Mouse (Mus musculus): ENCODE measurements at regions not wholly inside any gene's neighbourhood (a gene's known extent, or its start where the extent isn't known, plus 50 kb on each side); places are given as distances from the start of the nearest gene placed in this dataset.

GRCm38 (mm10) chr14:47823182-47823581, 174.9 kb downstream of the Ktn1 start:
- H3K27me3 ChIP-seq (ENCODE audit: insufficient read depth, low read length): no peaks in the 10 kb centered on the region
- peak; percentile 46; the same call in 1 of the 2 replicates for ATAC-seq (ENCODE audit: low FRiP score, low TSS enrichment)
- no peak overlapping the region for H3K4me2 ChIP-seq (replicated peaks; ENCODE audit: low read depth, low read length)
- no peaks in the 10 kb centered on the region for H3K36me3 ChIP-seq (ENCODE audit: insufficient read depth, low read length)
- H3K9ac ChIP-seq (replicated peaks; ENCODE audit: low read length): no peak overlapping the region
- H3K4me3 ChIP-seq (ENCODE audit: low read length): no peak overlapping the region
- H3K27ac ChIP-seq (ENCODE audit: low read length): no peak overlapping the region
- 36% methylated on average over 9 of the region's 9 CpGs for WGBS
- H3K9me3 ChIP-seq (ENCODE audit: low read length): no peaks in the 10 kb centered on the region
- H3K4me1 ChIP-seq (ENCODE audit: insufficient read depth, low read length): peaks cover 7% of the 10 kb centered on the region; the same call in 1 of the 2 replicates

GRCm38 (mm10) chr14:47823696-47824095, 175.4 kb downstream of the Ktn1 start:
- Histone ChIP-seq H3K27ac (ENCODE audit: low read length) (no peak overlapping the region), H3K9me3 (ENCODE audit: low read length) (no peaks in the 10 kb centered on the region), H3K9ac (replicated peaks; ENCODE audit: low read length) (no peak overlapping the region), H3K4me2 (replicated peaks; ENCODE audit: low read depth, low read length) (no peak overlapping the region), H3K36me3 (ENCODE audit: insufficient read depth, low read length) (no peaks in the 10 kb centered on the region), H3K27me3 (ENCODE audit: insufficient read depth, low read length) (no peaks in the 10 kb centered on the region), H3K4me1 (ENCODE audit: insufficient read depth, low read length) (peaks cover 7% of the 10 kb centered on the region; the same call in 1 of the 2 replicates), H3K4me3 (ENCODE audit: low read length) (no peak overlapping the region)
- peak; percentile 44; the same call in 1 of the 2 replicates for ATAC-seq (ENCODE audit: low FRiP score, low TSS enrichment)
- WGBS: 60% methylated on average over 8 of the region's 8 CpGs

- Histone ChIP-seq H3K9me3 (ENCODE audit: low read length) (no peaks in the 10 kb centered on the region), H3K9ac (replicated peaks; ENCODE audit: low read length) (no peak overlapping the region), H3K27ac (ENCODE audit: low read length) (no peak overlapping the region), H3K27me3 (ENCODE audit: insufficient read depth, low read length) (no peaks in the 10 kb centered on the region), H3K36me3 (ENCODE audit: insufficient read depth, low read length) (no peaks in the 10 kb centered on the region), H3K4me1 (ENCODE audit: insufficient read depth, low read length) (peaks cover 7% of the 10 kb centered on the region; the same call in 1 of the 2 replicates), H3K4me2 (replicated peaks; ENCODE audit: low read depth, low read length) (no peak overlapping the region), H3K4me3 (ENCODE audit: low read length) (no peak overlapping the region)
- ATAC-seq (ENCODE audit: low FRiP score, low TSS enrichment): no peak
- WGBS: 79% methylated on average over 3 of the region's 3 CpGs
These were observed 177.3 kb downstream of the Ktn1 start for GRCm38 (mm10) chr14:47825446-47825956.

GRCm38 (mm10) chr14:47826545-47826944, 178.3 kb downstream of the Ktn1 start:
- Histone ChIP-seq H3K9ac (replicated peaks; ENCODE audit: low read length) (no peak overlapping the region), H3K9me3 (ENCODE audit: low read length) (no peaks in the 10 kb centered on the region), H3K36me3 (ENCODE audit: insufficient read depth, low read length) (no peaks in the 10 kb centered on the region), H3K27me3 (ENCODE audit: insufficient read depth, low read length) (no peaks in the 10 kb centered on the region), H3K4me2 (replicated peaks; ENCODE audit: low read depth, low read length) (no peak overlapping the region), H3K27ac (ENCODE audit: low read length) (no peak overlapping the region), H3K4me1 (ENCODE audit: insufficient read depth, low read length) (peaks cover 7% of the 10 kb centered on the region; the same call in 1 of the 2 replicates), H3K4me3 (ENCODE audit: low read length) (no peak overlapping the region)
- no peak for ATAC-seq (ENCODE audit: low FRiP score, low TSS enrichment)
- WGBS: 59% methylated on average over 4 of the region's 4 CpGs

GRCm38 (mm10) chr14:47827623-47828022, 179.4 kb downstream of the Ktn1 start:
- H3K4me1 ChIP-seq (ENCODE audit: insufficient read depth, low read length): peaks cover 7% of the 10 kb centered on the region; the same call in 1 of the 2 replicates
- no peak for ATAC-seq (ENCODE audit: low FRiP score, low TSS enrichment)
- H3K4me3 ChIP-seq (ENCODE audit: low read length): no peak overlapping the region
- H3K27me3 ChIP-seq (ENCODE audit: insufficient read depth, low read length): no peaks in the 10 kb centered on the region
- H3K36me3 ChIP-seq (ENCODE audit: insufficient read depth, low read length): no peaks in the 10 kb centered on the region
- H3K27ac ChIP-seq (ENCODE audit: low read length): no peak overlapping the region
- no peak overlapping the region for H3K4me2 ChIP-seq (replicated peaks; ENCODE audit: low read depth, low read length)
- H3K9me3 ChIP-seq (ENCODE audit: low read length): no peaks in the 10 kb centered on the region
- 81% methylated on average over 2 of the region's 2 CpGs for WGBS
- no peak overlapping the region for H3K9ac ChIP-seq (replicated peaks; ENCODE audit: low read length)

GRCm38 (mm10) chr14:47833696-47834095, 185.4 kb downstream of the Ktn1 start:
- 84% methylated on average over 10 of the region's 10 CpGs for WGBS

GRCm38 (mm10) chr14:47835408-47835807, 187.2 kb downstream of the Ktn1 start:
- Histone ChIP-seq H3K27ac (ENCODE audit: low read length) (no peak overlapping the region), H3K36me3 (ENCODE audit: insufficient read depth, low read length) (no peaks in the 10 kb centered on the region), H3K9me3 (ENCODE audit: low read length) (no peaks in the 10 kb centered on the region), H3K27me3 (ENCODE audit: insufficient read depth, low read length) (no peaks in the 10 kb centered on the region), H3K4me3 (ENCODE audit: low read length) (no peak overlapping the region), H3K4me2 (replicated peaks; ENCODE audit: low read depth, low read length) (no peak overlapping the region), H3K9ac (replicated peaks; ENCODE audit: low read length) (no peak overlapping the region), H3K4me1 (ENCODE audit: insufficient read depth, low read length) (no peaks in the 10 kb centered on the region)
- WGBS: 83% methylated on average over 4 of the region's 4 CpGs
- ATAC-seq (ENCODE audit: low FRiP score, low TSS enrichment): no peak

More at GRCm38 (mm10) chr14:47833696-47834095, 185.4 kb downstream of the Ktn1 start:
- ATAC-seq (ENCODE audit: low FRiP score, low TSS enrichment): no peak
- no peak overlapping the region for H3K9ac ChIP-seq (replicated peaks; ENCODE audit: low read length)
- no peaks in the 10 kb centered on the region for H3K27me3 ChIP-seq (ENCODE audit: insufficient read depth, low read length)
- no peak overlapping the region for H3K27ac ChIP-seq (ENCODE audit: low read length)
- H3K4me2 ChIP-seq (replicated peaks; ENCODE audit: low read depth, low read length): no peak overlapping the region
- no peaks in the 10 kb centered on the region for H3K4me1 ChIP-seq (ENCODE audit: insufficient read depth, low read length)
- no peak overlapping the region for H3K4me3 ChIP-seq (ENCODE audit: low read length)
- H3K9me3 ChIP-seq (ENCODE audit: low read length): no peaks in the 10 kb centered on the region
- H3K36me3 ChIP-seq (ENCODE audit: insufficient read depth, low read length): no peaks in the 10 kb centered on the region

GRCm38 (mm10) chr14:47839493-47840215, 191.4 kb downstream of the Ktn1 start:
- Histone ChIP-seq H3K27ac (ENCODE audit: low read length) (peak overlapping the region; percentile 47; the same call in 1 of the 2 replicates), H3K4me1 (ENCODE audit: insufficient read depth, low read length) (no peaks in the 10 kb centered on the region), H3K4me2 (replicated peaks; ENCODE audit: low read depth, low read length) (no peak overlapping the region), H3K9ac (replicated peaks; ENCODE audit: low read length) (no peak overlapping the region), H3K9me3 (ENCODE audit: low read length) (no peaks in the 10 kb centered on the region), H3K4me3 (ENCODE audit: low read length) (no peak overlapping the region), H3K36me3 (ENCODE audit: insufficient read depth, low read length) (no peaks in the 10 kb centered on the region), H3K27me3 (ENCODE audit: insufficient read depth, low read length) (no peaks in the 10 kb centered on the region)
- ATAC-seq (ENCODE audit: low FRiP score, low TSS enrichment): peak; percentile 59; the same call in 1 of the 2 replicates
- WGBS: 46% methylated on average over 6 of the region's 6 CpGs

GRCm38 (mm10) chr14:47844366-47844765, 196.1 kb downstream of the Ktn1 start:
- Histone ChIP-seq H3K4me1 (ENCODE audit: insufficient read depth, low read length) (no peaks in the 10 kb centered on the region), H3K9me3 (ENCODE audit: low read length) (no peaks in the 10 kb centered on the region), H3K9ac (replicated peaks; ENCODE audit: low read length) (no peak overlapping the region), H3K4me3 (ENCODE audit: low read length) (no peak overlapping the region), H3K36me3 (ENCODE audit: insufficient read depth, low read length) (no peaks in the 10 kb centered on the region), H3K27me3 (ENCODE audit: insufficient read depth, low read length) (no peaks in the 10 kb centered on the region), H3K4me2 (replicated peaks; ENCODE audit: low read depth, low read length) (no peak overlapping the region), H3K27ac (ENCODE audit: low read length) (no peak overlapping the region)
- ATAC-seq (ENCODE audit: low FRiP score, low TSS enrichment): no peak
- 86% methylated on average over 1 of the region's 1 CpGs for WGBS

GRCm38 (mm10) chr14:47848861-47849260, 200.6 kb downstream of the Ktn1 start:
- no peaks in the 10 kb centered on the region for H3K9me3 ChIP-seq (ENCODE audit: low read length)
- no peak overlapping the region for H3K27ac ChIP-seq (ENCODE audit: low read length)
- H3K36me3 ChIP-seq (ENCODE audit: insufficient read depth, low read length): no peaks in the 10 kb centered on the region
- 71% methylated on average over 4 of the region's 4 CpGs for WGBS
- no peaks in the 10 kb centered on the region for H3K4me1 ChIP-seq (ENCODE audit: insufficient read depth, low read length)
- H3K9ac ChIP-seq (replicated peaks; ENCODE audit: low read length): no peak overlapping the region
- no peak overlapping the region for H3K4me3 ChIP-seq (ENCODE audit: low read length)
- no peak overlapping the region for H3K4me2 ChIP-seq (replicated peaks; ENCODE audit: low read depth, low read length)
- no peak for ATAC-seq (ENCODE audit: low FRiP score, low TSS enrichment)
- no peaks in the 10 kb centered on the region for H3K27me3 ChIP-seq (ENCODE audit: insufficient read depth, low read length)
